Mouse (Mus musculus) stomach, postnatal 0 days (tissue): Measurements from ENCODE around the gene Sesn1. TPM values are rescaled to one million over a fixed set of nuclear protein-coding genes. Genes with fewer than 3 reads are reported as not detected.
A peak's percentile ranks its signal among the peaks of the same experiment; 100 is the strongest.

Experiments
- ATAC-seq: fragments of 200-750 bp; cut with Nextera tagmentation; 2 replicates; pipeline ENCODE4 v1.8.0; 2017; ENCODE audit not compliant: low FRiP score, low TSS enrichment
- DNase-seq: peaks from one replicate; pipeline ENCODE4 v3.0.0-alpha.2; 2016; ENCODE audit warnings: low spot score
- H3K27ac ChIP-seq: fragments of 300-500 bp; sonication (generic); replicated peaks from 2 replicates; pipeline ENCODE4 v1.5.1; 2014; ENCODE audit warnings: mild to moderate bottlenecking, control low read depth
- H3K27me3 ChIP-seq: fragments of 300-500 bp; sonication (generic); 2 replicates; pipeline ENCODE4 v1.6.1; 2014; ENCODE audit warnings: low read length; ENCODE audit not compliant: control insufficient read depth, insufficient read depth
- H3K36me3 ChIP-seq: fragments of 300-500 bp; sonication (generic); 2 replicates; pipeline ENCODE4 v1.6.1; 2014; ENCODE audit warnings: low read length, mixed read lengths; ENCODE audit not compliant: control insufficient read depth, insufficient read depth
- H3K4me1 ChIP-seq: fragments of 300-500 bp; sonication (generic); replicated peaks from 2 replicates; pipeline ENCODE4 v1.6.1; 2014; ENCODE audit warnings: antibody characterized with exemption; ENCODE audit not compliant: control insufficient read depth, insufficient read depth
- H3K4me2 ChIP-seq: fragments of 300-500 bp; sonication (generic); replicated peaks from 2 replicates; pipeline ENCODE4 v1.6.1; 2014; ENCODE audit warnings: low read depth, mild to moderate bottlenecking, control low read depth, moderate library complexity
- H3K4me3 ChIP-seq: fragments of 300-500 bp; sonication (generic); 2 replicates; pipeline ENCODE4 v1.5.1; 2014; ENCODE audit warnings: low read depth, low read length, control low read depth
- H3K9ac ChIP-seq: fragments of 300-500 bp; sonication (generic); 2 replicates; pipeline ENCODE4 v1.6.1; 2014; ENCODE audit warnings: mild to moderate bottlenecking, low read length, control low read depth, mixed read lengths
- H3K9me3 ChIP-seq: fragments of 300-500 bp; sonication (generic); 2 replicates; pipeline ENCODE4 v1.6.1; 2016; ENCODE audit warnings: low read length; ENCODE audit not compliant: control insufficient read depth
- CTCF ChIP-seq: IDR thresholded peaks from 2 replicates; pipeline ENCODE4 v1.5.1; 2016; ENCODE audit warnings: antibody characterized with exemption, low read depth, mild to moderate bottlenecking, moderate library complexity
- EP300 ChIP-seq: optimal IDR thresholded peaks from 2 replicates; pipeline ENCODE3; 2016; ENCODE audit warnings: antibody characterized with exemption
- WGBS: fragments of 180-500 bp; shearing (Covaris S2); extraction: QIAGEN DNeasy Blood & Tissue Kit; methylation state at CpG from one replicate; pipeline ENCODE4 v1.1.7; 2014; 5-methylcytosine and 5-hydroxymethylcytosine counted together
- polyA plus RNA-seq: library from polyadenylated mRNA; unstranded; fragments of >200 nt; fragmentation: Nextera tagmentation; extraction: Ambion mirVana; gene quantifications from 2 replicates; pipeline ENCODE4 v1.2.1, GENCODE M21; 2015

Sesn1 gene
- polyA plus RNA-seq, 1 experiment from 2014 or later, result 20.1 TPM

- TF ChIP-seq CTCF (no peak), EP300 (no peak)
- ATAC-seq (no peak), DNase-seq (no peak)
- Histone ChIP-seq H3K4me2 (no peak overlapping the region), H3K9ac (no peak overlapping the region), H3K36me3 (no peaks in the 10 kb centered on the region), H3K4me1 (no peaks in the 10 kb centered on the region), H3K27ac (no peak overlapping the region), H3K9me3 (no peaks in the 10 kb centered on the region), H3K4me3 (no peak overlapping the region), H3K27me3 (no peaks in the 10 kb centered on the region)
- WGBS, result 27% methylated on average over 4 of the region's 4 CpGs
Measured at GRCm38 (mm10) chr10:41880206-41880605, 70.5 kb downstream of the Sesn1 start.

GRCm38 (mm10) chr10:41880777-41881176 is 71.0 kb downstream of the Sesn1 start:
- DNase-seq, result no peak
- H3K27me3 ChIP-seq, result no peaks in the 10 kb centered on the region
- H3K9me3 ChIP-seq, result no peaks in the 10 kb centered on the region
- H3K36me3 ChIP-seq, result no peaks in the 10 kb centered on the region
- ATAC-seq, result no peak
- H3K4me3 ChIP-seq, result no peak overlapping the region
- TF ChIP-seq CTCF (no peak), EP300 (no peak)
- no peaks in the 10 kb centered on the region for H3K4me1 ChIP-seq
- H3K9ac ChIP-seq, result no peak overlapping the region
- H3K27ac ChIP-seq, result no peak overlapping the region
- H3K4me2 ChIP-seq, result no peak overlapping the region
- 19% methylated on average over 1 of the region's 1 CpGs for WGBS

GRCm38 (mm10) chr10:41881438-41881837 is 71.7 kb downstream of the Sesn1 start:
- no peak for DNase-seq
- Histone ChIP-seq H3K9me3 (no peaks in the 10 kb centered on the region), H3K27me3 (no peaks in the 10 kb centered on the region), H3K27ac (peak overlapping the region; percentile 36; the same call in 1 of the 2 replicates), H3K4me1 (no peaks in the 10 kb centered on the region), H3K36me3 (no peaks in the 10 kb centered on the region), H3K9ac (no peak overlapping the region), H3K4me2 (no peak overlapping the region), H3K4me3 (no peak overlapping the region)
- ATAC-seq, result no peak; the same call in 1 of the 2 replicates
- WGBS, result 38% methylated on average over 4 of the region's 4 CpGs
- no peak for TF ChIP-seq CTCF
- no peak for TF ChIP-seq EP300

- TF ChIP-seq CTCF, result no peak
- no peak for TF ChIP-seq EP300
- H3K27ac ChIP-seq, result no peak overlapping the region
- H3K4me3 ChIP-seq, result no peak overlapping the region
Measured at GRCm38 (mm10) chr10:41883741-41884575, 74.2 kb downstream of the Sesn1 start.

GRCm38 (mm10) chr10:41887080-41887821 is 77.5 kb downstream of the Sesn1 start:
- Histone ChIP-seq H3K4me2 (peak overlapping the region; percentile 84), H3K4me1 (no peaks in the 10 kb centered on the region; the same call in 1 of the 2 replicates), H3K4me3 (peak overlapping the region; percentile 84), H3K9ac (peak overlapping the region; percentile 92), H3K9me3 (no peaks in the 10 kb centered on the region), H3K36me3 (no peaks in the 10 kb centered on the region), H3K27me3 (no peaks in the 10 kb centered on the region), H3K27ac (peak overlapping the region; percentile 98)
- TF ChIP-seq EP300, result no peak
- no peak for TF ChIP-seq CTCF
- under 1% methylated on average over 64 of the region's 65 CpGs for WGBS
- peak; percentile 97 for DNase-seq
- peak; percentile 99 for ATAC-seq

More at GRCm38 (mm10) chr10:41883741-41884575, 74.2 kb downstream of the Sesn1 start:
- no peaks in the 10 kb centered on the region for H3K9me3 ChIP-seq
- 53% methylated on average over 8 of the region's 8 CpGs for WGBS
- H3K36me3 ChIP-seq, result no peaks in the 10 kb centered on the region
- no peaks in the 10 kb centered on the region for H3K27me3 ChIP-seq
- DNase-seq, result no peak
- H3K4me2 ChIP-seq, result no peak overlapping the region
- ATAC-seq, result no peak
- H3K4me1 ChIP-seq, result no peaks in the 10 kb centered on the region
- H3K9ac ChIP-seq, result no peak overlapping the region
